Mouse (Mus musculus): ENCODE data around the gene Serpina11. TPM values are rescaled to one million over a fixed set of nuclear protein-coding genes. Genes with fewer than 3 reads are reported as not detected.

The Serpina11 gene
- polyA plus RNA-seq, 1 experiment from 2014 or later = not detected

DNA sequence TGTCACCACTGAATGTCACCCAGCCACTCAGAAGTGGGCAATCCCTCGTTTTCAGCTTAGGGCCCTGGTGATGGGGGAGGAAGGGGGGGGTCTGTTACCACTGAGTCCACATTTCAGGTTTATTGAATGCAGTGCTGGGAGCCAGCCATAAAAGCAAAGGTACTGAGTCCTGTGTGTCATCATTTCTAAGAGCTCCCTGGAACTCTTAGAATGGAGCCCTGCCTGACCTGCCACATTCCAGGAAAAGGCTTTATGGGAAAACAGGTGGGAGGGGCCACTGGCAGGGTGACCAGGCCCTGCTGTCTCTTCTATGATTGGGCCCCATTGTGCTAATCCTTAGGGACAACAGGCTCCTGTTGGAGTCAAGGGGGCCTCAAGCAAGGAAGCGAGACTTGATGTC is 6.8 kb upstream of the Serpina11 start:
- in situ Hi-C loops (cut with MboI; ENCODE audit: low pct_unique_long_range_greater_than_20kb) = loop anchor here (5.0 kb wide), 3 partner anchors 36 to 426 kb away; no protein-coding TSS in a partner anchor
- ChIA-PET CTCF (interaction anchor here (0.7 to 4.0 kb wide), 3 partner anchors 31 to 76 kb away, joined by 3 to 23 read pairs (median 3); no protein-coding TSS in a partner anchor), POLR2A (no interaction called here)
- DNase-seq (ENCODE audit: low read depth, low spot score) (no peak), ATAC-seq (no peak)
- TF ChIP-seq CTCF (IDR thresholded peaks at IDR 0.05) = no peak
- H3K27me3 ChIP-seq = no peaks in the 10 kb centered on the region

- ATAC-seq = no peak
- in situ Hi-C loops (cut with MboI; ENCODE audit: low pct_unique_long_range_greater_than_20kb) = loop anchor here (5.0 kb wide), 3 partner anchors 37 to 427 kb away; no protein-coding TSS in a partner anchor
- ChIA-PET POLR2A (interaction anchor here (1.5 kb wide), 1 partner anchor 34 kb away, joined by 4 read pairs; no protein-coding TSS in a partner anchor), CTCF (interaction anchor here (0.7 to 4.0 kb wide), 16 partner anchors 8 to 423 kb away, joined by 3 to 23 read pairs (median 4); no protein-coding TSS in a partner anchor)
- no peak for DNase-seq (ENCODE audit: low read depth, low spot score)
- H3K27me3 ChIP-seq = no peaks in the 10 kb centered on the region
- TF ChIP-seq CTCF (IDR thresholded peaks at IDR 0.05) = peak; percentile 85
Measured at GRCm38 (mm10) chr12:103995292-103996072, 5.7 kb upstream of the Serpina11 start.

GRCm38 (mm10) chr12:103992945-103993344 is 3.2 kb upstream of the Serpina11 start:
- ATAC-seq (no peak), DNase-seq (ENCODE audit: low read depth, low spot score) (no peak)
- in situ Hi-C loops (cut with MboI; ENCODE audit: low pct_unique_long_range_greater_than_20kb) = no loop called here
- no peak for TF ChIP-seq CTCF (IDR thresholded peaks at IDR 0.05)
- CTCF ChIA-PET = interaction anchor here (1.2 to 4.0 kb wide), 3 partner anchors 37 to 77 kb away, joined by 4 to 23 read pairs (median 22); no protein-coding TSS in a partner anchor
- POLR2A ChIA-PET = interaction anchor here (0.5 kb wide), 1 partner anchor 281 kb away, joined by 3 read pairs; no protein-coding TSS in a partner anchor
- no peaks in the 10 kb centered on the region for H3K27me3 ChIP-seq

DNA sequence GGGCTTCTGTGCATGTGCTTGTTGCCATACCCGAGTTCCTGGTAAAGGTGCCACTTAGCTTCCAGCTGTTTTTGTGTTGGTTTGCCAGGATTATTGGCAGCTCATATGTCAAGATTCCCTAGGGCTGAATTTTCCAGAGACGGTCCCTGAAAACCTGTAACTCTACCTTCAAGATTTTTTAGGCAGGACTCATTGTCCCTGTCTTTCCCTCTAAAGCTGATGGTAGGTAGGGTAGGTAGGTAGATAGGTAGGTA is 316 bp downstream of the Serpina11 start:
- in situ Hi-C loops (cut with MboI; ENCODE audit: low pct_unique_long_range_greater_than_20kb) = no loop called here
- POLR2A ChIA-PET = no interaction called here
- no peak for ATAC-seq
- no peak for TF ChIP-seq CTCF (IDR thresholded peaks at IDR 0.05)
- CTCF ChIA-PET = interaction anchor here (1.3 to 1.5 kb wide), 2 partner anchors 40 to 430 kb away, joined by 3 to 8 read pairs; no protein-coding TSS in a partner anchor
- no peak for DNase-seq (ENCODE audit: low read depth, low spot score)
- H3K27me3 ChIP-seq = no peaks in the 10 kb centered on the region

DNA sequence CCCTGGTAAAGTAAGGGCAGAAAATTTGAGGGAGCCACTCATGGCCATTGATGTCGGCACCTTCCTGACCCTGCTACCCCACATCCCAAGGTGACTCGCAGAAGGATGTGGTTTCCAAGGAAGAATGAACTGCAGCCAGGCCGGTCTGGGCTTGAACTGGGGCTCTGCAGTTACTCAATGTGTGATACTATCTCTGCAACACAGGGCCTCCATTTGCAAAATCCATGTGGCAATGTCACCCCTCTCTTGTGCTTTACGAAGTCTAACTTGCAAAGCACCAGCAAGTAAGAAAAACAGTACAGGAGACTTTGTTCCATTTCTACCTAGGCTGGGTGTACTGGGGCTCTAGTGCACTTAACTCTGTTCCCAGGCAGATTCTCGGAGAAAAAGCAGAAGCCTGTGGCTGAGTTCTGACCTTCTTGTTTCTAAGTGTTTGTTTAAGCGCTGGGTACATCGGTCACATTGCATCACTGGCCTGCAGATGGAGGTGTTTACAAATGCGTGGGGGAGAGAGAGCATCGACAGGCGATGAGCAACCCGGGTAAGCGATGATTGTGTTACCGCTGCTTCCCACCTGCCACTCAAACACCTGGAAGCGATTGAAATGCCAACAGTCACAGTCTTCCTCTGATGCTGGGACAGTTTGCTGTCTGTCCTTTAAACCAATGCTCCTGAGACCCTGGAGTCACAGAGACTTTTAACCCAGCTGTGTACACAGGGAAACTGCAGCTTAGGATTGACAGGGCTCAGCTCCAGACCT is 823 bp downstream of the Serpina11 start:
- no peak for TF ChIP-seq CTCF (IDR thresholded peaks at IDR 0.05)
- ChIA-PET POLR2A (no interaction called here), CTCF (interaction anchor here (1.3 to 1.5 kb wide), 2 partner anchors 41 to 431 kb away, joined by 3 to 8 read pairs; no protein-coding TSS in a partner anchor)
- in situ Hi-C loops (cut with MboI; ENCODE audit: low pct_unique_long_range_greater_than_20kb) = no loop called here
- ATAC-seq (no peak), DNase-seq (ENCODE audit: low read depth, low spot score) (no peak)
- H3K27me3 ChIP-seq = no peaks in the 10 kb centered on the region

DNA sequence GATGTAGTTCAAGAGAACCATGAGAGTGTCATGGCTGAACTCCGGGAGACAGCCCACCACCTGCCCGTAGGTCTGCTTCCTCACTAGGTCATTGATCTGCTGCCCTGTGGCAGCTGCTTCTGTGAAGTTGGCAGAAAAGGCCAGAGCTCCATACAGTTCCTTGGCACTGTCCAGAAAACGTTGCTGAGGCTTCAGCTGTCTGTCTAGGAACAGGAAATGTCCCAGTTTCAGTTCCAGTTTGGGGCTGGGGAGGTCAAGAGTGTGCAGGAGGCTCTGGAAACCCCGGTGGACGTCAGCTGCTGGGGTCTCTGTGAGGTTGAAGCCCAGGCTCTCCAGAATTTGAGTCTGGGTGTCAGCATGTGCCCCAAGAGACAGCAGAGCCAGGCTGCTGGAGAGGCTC is 3.9 kb downstream of the Serpina11 start:
- TF ChIP-seq CTCF (IDR thresholded peaks at IDR 0.05) = no peak
- ATAC-seq (no peak), DNase-seq (ENCODE audit: low read depth, low spot score) (no peak)
- ChIA-PET CTCF (interaction anchor here (0.7 to 1.3 kb wide), 4 partner anchors 9 to 441 kb away, joined by 3 to 5 read pairs (median 3); no protein-coding TSS in a partner anchor), POLR2A (no interaction called here)
- in situ Hi-C loops (cut with MboI; ENCODE audit: low pct_unique_long_range_greater_than_20kb) = no loop called here
- H3K27me3 ChIP-seq = no peaks in the 10 kb centered on the region

- POLR2A ChIA-PET = no interaction called here
- in situ Hi-C loops (cut with MboI; ENCODE audit: low pct_unique_long_range_greater_than_20kb) = no loop called here
Measured at GRCm38 (mm10) chr12:103984935-103985334, 4.8 kb downstream of the Serpina11 start.

GRCm38 (mm10) chr12:103981646-103982360 is 8.0 kb downstream of the Serpina11 start:
- no peak for ATAC-seq
- no peak for DNase-seq (ENCODE audit: low read depth, low spot score)
- CTCF ChIA-PET = interaction anchor here (0.8 kb wide), 1 partner anchor 437 kb away, joined by 3 read pairs; no protein-coding TSS in a partner anchor
- H3K27me3 ChIP-seq = no peaks in the 10 kb centered on the region
- in situ Hi-C loops (cut with MboI; ENCODE audit: low pct_unique_long_range_greater_than_20kb) = no loop called here
- TF ChIP-seq CTCF (IDR thresholded peaks at IDR 0.05) = no peak
- POLR2A ChIA-PET = no interaction called here

More at GRCm38 (mm10) chr12:103984935-103985334, 4.8 kb downstream of the Serpina11 start:
- ATAC-seq (no peak), DNase-seq (ENCODE audit: low read depth, low spot score) (no peak)
- no peaks in the 10 kb centered on the region for H3K27me3 ChIP-seq
- peak; percentile 83 for TF ChIP-seq CTCF (IDR thresholded peaks at IDR 0.05)
- CTCF ChIA-PET = interaction anchor here (0.7 to 1.3 kb wide), 4 partner anchors 10 to 442 kb away, joined by 3 to 5 read pairs (median 3); no protein-coding TSS in a partner anchor

DNA sequence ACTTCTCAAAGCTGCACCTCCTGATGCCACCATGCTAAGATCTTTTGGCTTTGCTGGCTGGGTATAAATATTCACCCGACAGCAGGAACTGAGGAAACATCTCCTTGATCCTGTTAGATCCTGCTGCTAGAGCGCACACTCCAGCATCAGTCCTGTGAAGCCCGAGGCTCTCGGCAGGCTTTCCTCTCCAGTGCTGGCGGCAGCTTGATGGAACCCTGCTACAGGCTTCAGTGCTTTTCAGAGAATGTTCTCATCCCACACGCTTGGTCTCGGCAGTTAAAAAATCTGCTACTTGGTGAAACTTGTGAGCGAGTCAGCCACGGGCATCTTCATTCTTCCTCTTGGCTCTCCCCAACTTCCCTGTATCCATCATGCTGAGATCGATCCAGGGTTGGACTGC is 11.5 kb downstream of the Serpina11 start:
- no peak for DNase-seq (ENCODE audit: low read depth, low spot score)
- no peak for TF ChIP-seq CTCF (IDR thresholded peaks at IDR 0.05)
- ChIA-PET POLR2A (no interaction called here), CTCF (interaction anchor here (1.7 to 1.8 kb wide), 2 partner anchors 16 to 25 kb away, joined by 4 to 6 read pairs; no protein-coding TSS in a partner anchor)
- in situ Hi-C loops (cut with MboI; ENCODE audit: low pct_unique_long_range_greater_than_20kb) = loop anchor here (10.0 kb wide), 1 partner anchor 263 kb away; no protein-coding TSS in a partner anchor
- ATAC-seq = no peak
- H3K27me3 ChIP-seq = no peaks in the 10 kb centered on the region

- ATAC-seq (no peak), DNase-seq (ENCODE audit: low read depth, low spot score) (no peak)
- in situ Hi-C loops (cut with MboI; ENCODE audit: low pct_unique_long_range_greater_than_20kb) = loop anchor here (10.0 kb wide), 1 partner anchor 263 kb away; no protein-coding TSS in a partner anchor
Measured at GRCm38 (mm10) chr12:103977846-103978245, 11.9 kb downstream of the Serpina11 start.

More at GRCm38 (mm10) chr12:103977846-103978245, 11.9 kb downstream of the Serpina11 start:
- H3K27me3 ChIP-seq = no peaks in the 10 kb centered on the region
- ChIA-PET CTCF (interaction anchor here (1.7 to 1.8 kb wide), 2 partner anchors 17 to 25 kb away, joined by 4 to 6 read pairs; no protein-coding TSS in a partner anchor), POLR2A (no interaction called here)
- TF ChIP-seq CTCF (IDR thresholded peaks at IDR 0.05) = peak; percentile 78
